Mouse (Mus musculus) spleen, postnatal 36 days (tissue): ENCODE data around the gene Rac3.

Experiments used
- DNase-seq, 2 experiments: peaks; one replicate each; pipeline ENCODE4 v3.0.0; 2022; ENCODE audit warnings: low spot score in 2 of 2, mixed read lengths in 1 of 2

Gene Rac3

DNA sequence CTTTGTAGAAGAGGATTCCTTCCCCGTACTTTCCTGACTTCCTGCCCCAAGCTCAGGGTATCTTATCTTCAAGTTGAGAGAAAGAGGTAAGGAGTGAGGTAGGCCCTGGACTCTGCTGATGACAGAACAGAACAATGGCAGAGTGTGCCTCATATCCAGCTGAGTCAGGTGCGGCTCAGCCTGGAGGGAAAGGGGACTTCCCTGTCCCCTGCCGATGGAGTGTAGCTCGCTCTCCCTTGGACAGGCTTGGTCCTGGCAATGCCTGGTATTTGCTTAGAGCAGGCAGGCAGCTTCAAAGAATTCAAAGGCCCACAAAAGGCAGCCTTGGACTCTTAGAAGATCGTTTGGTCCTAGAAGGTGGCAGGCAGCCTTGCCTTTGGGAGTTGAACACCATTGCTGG, 15.2 kb upstream of the Rac3 start:
- no peak for DNase-seq

DNA sequence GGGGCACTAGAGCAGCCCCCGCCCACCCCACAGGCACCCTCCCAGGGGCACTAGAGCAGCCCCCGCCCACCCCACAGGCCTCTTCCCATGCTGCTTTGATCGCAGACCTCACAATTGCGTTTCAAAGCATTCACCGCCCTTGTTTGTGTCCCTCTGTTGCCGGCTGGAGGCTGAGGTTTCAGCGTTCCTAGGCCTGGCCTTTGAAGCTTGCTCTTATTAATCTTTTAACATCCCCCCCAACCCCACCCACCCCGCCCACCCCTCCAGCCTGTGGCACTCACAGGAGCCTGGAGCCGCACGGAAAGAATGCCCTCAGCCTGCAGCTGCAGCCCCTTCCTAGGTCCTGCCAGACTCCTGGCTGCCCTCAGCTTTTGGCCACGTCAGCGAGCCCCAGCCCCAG, 14.0 kb upstream of the Rac3 start:
- no peak for DNase-seq

DNA sequence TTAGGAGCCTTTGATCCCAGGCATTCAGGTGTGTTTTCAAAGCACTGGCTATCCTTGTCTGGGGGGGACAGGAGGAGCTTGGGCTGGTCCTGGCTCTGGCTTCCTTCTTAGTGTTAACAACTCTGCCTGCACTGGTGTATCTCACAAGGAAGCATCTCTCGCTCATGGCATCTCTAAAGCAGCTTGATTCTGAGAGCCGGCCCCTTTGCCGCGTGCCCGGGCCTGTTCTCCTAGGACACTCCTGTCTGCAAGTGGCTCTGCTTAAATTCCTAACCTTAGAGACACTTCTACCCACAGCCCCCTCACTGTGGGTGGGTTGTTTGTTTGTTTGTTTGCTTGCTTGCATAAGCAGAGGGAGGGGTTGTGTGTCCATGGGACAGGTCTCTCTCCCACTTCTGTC, 13.3 kb upstream of the Rac3 start:
- DNase-seq = no peak

DNA sequence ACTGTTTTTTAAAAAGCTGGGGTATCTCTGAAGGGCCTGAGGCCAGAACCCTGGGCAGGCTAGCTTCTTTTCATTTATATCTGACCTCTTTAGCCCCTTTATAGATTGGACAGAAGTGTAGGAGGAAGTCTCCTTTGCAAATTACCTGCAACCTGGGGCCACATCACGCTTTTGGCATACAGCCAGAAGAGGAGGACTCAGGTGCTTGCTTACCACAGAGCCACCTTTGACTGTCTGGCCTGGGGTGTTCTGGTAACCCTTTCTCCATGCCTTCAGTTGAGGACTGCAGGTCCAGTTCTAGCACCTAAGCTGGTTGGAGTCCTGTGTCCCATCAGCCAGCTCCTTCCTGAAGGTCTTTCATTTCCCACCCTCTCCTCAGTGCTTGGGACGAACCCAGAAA, 11.7 kb upstream of the Rac3 start:
- DNase-seq = no peak

DNA sequence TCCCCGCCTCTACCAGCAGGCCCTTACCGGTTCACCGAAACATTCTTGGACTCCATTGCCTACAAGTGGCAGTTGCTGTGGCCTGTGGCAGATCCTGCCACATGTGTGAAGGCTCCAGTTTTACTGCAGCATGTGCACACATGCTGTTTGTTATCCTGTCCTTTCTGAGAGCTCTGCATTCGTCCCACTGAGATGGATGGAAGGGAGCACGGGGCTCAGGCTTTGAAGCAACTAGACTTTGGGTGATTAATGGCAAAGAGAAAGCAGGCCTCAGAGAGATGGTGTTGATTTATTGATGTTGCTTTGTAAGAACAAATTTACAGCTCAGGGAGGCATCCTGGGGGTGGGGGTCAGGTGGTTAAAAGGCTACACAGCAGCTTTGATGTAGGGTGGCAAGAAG, 10.6 kb upstream of the Rac3 start:
- no peak for DNase-seq

DNA sequence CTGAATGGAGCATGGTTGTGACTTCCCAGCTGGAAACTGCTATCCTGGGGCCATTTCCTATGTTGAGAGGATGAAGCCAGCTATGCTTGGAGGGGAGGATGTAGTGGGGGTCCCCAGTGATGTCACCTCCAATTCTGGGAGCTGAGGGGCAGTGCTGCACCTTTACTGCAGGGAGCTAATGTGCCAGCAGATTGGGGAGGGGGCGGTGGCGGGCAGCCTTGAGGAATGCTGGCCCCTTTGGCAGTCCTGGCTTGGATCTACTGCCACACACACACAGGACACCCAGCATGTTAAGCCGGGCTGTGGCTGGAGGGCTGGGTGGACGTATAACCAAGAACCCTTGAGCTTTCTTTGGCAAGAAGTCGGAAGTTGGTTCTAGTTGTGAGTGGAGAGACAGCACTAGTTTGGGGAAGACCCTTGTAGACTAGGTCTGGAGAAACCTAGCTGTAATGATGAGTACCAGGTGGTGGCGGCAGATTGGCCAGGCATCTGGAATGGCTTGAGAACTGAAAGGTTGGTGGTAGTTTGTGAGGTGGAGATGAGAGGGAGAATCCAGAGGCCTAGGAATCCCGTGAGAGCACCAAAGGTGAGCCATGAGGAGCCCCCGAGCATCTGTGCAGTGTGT, 9.2 kb upstream of the Rac3 start:
- no peak for DNase-seq

DNA sequence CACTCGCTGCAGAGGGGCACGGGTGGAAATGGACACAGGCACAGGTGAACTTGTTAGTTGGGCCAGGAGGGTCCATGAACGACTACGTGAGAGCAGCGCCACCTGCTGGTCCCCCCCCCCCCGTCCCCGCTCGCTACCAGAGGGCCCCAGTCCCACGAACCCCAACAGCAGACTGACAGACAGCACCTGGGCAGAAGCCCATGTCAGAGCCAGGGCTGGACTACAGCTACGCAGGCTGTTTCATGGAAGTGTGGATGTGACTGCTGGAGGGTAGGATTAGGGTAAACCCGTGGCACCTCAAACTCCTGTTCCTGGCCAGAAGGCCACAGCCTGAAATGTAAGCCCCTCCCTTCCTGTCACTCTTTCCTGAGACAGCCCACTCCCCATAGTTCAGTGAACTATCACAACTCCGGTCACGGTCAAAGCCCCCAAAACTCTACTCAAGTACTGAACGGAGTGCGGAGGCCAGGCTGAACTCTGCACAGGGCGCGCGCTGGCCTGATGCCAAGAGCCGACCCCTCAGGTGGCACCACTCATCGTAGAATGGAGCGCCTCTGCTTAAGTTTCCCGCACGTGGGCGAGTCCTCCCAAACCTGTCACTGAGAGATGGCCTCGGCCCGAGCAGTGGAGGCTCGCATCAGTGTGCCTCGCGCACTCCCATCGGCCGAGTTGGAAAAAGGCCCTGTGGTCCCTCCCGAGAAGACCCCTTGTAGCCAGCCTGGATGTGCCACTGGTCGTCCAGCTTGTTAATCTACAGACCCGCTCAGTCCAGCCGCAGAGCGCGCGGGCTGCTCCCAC, 8.3 kb upstream of the Rac3 start:
- peak; percentile 38 to 46 for DNase-seq

DNA sequence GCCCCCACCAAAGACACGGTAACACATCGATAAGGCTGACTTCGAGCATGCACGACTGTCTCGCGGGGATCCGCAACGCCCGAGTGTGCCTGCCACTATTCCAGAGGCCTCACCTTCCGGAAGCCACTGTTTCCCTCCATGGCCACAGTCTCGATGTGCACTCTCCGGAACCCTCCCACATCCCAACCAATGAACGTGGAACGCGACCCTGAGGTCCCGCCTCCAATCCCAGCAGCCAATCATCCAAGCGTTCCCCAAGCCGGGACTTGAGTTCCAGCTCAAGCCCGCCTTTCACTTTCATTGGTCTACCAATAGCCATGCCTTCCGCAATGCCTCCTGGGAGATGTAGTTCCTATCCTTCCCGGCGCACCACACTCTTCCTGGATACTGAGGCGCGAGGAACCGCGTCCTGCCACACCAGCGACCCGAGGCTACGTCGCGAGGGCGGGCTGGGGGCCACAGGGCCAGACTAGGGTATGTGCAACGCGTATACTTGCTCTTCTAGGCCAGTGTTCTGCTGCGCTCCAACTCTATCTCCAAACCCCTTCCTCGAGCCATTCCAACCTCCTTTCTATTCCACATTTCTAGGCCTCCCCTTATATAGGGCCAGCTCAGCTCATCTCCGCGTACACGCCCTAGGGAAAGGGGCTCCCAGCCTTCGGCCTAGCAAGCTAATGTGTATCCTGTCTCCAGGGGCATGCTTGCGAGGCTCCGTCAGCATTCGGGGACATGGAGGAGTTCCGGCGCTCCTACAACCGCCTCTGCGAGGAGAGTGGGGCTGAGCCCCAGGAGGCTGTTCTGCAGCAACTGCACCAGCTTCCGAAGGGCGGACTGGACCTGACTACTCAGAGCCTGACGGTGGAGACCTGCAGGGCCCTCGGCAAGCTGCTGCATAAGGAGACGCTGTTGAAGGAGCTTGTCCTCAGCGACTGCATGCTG, 7.4 kb upstream of the Rac3 start, which contains the start of the genes Cenpx and Lrrc45:
Gene Cenpx, minus strand, starts transcription at position 159 of the 939 bp plus-strand sequence.
Gene Lrrc45, plus strand, starts transcription at position 346 of the 939 bp plus-strand sequence.
- peak; percentile 98 for DNase-seq

DNA sequence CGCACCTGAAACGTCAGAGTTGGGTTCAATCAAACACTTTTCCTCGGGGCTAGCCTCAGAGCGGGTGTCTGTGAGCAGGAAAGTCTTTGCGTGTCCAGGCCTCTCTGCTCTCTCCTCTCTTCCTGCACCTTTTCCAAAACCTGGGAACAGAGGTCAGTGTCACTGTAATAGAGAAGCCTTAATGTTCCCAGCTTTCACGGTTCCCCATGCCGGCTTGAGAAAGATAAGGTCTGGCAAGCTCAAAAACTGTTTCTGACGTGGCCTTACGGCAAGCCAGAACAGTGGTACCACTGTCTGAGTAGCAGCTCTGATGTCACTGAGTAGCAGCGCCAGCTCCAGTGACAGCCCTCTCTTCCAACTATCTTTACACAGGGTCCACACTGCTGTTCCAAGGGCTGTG, 6.7 kb upstream of the Rac3 start:
- DNase-seq = no peak

DNA sequence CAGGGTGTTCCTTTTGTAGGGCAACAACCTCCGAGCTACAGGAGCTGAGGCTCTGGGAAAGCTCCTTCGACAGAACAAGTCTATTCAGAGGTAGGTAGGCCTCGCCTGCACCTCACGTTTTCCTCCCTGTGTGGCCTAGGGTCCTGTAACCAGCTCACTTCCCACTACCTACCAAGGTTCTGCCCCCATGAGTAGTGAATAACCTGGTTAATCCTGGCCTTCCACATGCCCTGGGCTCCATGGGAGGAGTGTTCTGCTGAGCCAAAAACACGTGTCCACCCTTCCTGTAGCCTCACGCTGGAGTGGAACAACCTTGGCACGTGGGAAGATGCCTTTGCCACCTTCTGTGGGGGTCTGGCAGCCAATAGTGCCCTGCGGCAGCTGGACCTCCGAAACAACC, 6.1 kb upstream of the Rac3 start:
- DNase-seq = no peak

DNA sequence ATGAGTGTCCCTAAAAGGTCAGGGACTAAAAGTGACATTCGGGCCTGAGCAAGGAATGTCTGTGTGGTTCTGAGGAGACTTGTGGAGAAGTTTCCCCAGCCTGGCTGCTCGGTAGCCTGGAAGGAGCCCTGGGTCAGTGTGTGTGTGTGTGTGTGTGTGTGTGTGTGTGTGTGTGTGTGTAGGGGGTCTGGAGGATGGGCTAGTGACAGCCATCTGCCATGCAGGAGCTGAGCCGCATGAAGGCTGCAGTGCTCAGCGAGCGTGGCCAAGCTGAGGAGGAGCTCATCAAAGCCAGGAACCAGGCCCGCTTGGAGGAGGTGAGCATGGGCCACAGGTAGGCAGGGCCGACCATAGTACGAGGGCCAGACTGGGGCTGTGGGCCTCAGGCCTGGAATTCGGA, 2.0 kb upstream of the Rac3 start:
- DNase-seq = no peak

DNA sequence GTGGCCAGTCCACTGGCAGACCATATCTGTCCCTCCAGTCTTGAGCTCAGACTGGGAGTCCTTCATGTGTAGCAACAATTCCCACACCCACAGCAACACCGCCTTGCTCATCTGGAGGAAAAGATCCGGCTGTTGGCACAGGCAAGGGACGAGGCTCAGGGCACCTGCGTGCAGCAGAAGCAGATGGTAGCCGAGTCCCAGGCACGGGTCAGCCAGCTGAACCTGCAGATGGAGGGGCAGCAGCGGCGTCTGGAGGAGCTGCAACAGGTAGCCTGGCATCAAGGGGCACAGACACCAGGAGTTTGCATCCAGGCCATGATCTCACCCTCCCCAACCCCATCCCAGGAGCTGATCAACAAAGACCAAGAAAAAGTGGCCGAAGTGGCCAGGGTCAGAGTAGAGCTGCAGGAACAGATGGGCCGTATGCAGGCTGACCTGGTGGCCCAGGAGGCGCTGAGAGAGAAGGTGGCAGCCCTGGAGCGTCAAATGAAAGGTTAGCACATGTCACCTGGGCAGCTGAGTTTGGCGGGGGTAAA, 1.4 kb upstream of the Rac3 start:
- no peak for DNase-seq

DNA sequence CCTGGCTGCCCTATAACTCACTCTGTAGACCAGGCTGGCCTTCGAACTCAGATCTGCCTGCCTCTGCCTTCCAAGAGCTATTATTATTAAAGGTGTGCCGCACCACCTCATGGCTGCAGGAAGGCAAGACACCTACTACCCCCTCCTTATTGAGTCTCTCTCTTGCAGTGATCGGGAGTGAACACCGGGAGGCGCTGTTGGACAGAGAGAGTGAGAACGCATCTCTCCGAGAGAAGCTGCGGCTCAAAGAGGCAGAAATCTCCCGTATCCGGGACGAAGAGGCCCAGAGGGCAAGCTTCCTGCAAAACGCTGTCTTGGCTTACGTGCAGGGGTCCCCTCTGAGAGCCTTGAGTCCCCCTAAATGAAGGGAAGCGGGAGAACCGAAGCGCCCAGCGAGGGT, 820 bp upstream of the Rac3 start:
- peak; percentile 85 to 90 for DNase-seq

DNA sequence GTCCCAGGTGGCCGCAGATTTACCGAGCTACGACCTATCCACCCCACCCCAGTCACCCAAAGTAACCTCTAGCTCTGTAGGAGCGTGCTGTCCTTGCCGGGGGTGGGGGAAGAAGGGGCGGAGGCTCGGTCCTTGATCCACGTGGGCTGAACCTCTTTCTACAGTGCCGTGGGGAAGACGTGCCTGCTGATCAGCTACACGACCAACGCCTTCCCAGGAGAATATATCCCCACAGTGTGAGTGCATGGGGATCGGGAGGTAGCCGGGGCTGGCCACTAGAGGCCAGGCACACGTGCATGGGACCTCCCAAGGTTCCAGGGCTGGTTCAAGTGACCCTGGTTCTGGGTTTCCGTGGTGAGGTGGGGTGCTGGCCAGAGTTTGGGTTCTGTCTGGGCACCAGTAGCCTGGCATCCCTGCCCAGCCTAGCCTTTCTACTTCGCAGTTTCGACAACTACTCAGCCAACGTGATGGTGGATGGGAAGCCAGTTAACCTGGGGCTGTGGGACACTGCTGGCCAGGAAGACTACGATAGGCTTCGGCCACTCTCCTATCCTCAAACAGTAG, 879 bp downstream of the Rac3 start:
- no peak for DNase-seq

DNA sequence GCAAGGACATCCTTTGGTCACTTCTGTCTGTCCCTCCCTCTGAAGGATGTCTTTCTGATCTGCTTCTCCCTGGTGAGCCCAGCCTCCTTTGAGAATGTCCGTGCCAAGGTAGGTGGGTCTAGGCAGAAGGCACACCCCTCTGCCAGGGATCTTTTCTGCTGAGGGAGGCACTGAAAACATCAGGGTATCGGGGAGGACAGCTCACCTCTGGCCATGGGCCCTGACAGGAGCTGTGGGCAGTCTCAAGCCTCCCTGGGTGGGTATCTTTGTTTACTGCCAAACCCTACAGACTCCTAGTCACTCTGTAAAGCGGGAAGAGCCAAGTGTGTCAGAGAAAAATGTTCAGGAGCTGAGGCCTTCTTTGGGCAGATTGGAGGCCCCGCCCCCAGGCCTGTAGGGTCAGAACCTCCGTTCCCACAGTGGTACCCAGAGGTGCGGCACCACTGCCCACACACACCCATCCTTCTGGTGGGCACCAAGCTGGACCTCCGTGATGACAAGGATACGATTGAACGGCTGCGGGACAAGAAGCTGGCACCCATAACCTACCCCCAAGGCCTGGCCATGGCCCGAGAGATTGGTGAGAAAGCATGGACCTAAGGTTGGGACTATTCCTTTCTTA, 1.6 kb downstream of the Rac3 start:
- no peak for DNase-seq

DNA sequence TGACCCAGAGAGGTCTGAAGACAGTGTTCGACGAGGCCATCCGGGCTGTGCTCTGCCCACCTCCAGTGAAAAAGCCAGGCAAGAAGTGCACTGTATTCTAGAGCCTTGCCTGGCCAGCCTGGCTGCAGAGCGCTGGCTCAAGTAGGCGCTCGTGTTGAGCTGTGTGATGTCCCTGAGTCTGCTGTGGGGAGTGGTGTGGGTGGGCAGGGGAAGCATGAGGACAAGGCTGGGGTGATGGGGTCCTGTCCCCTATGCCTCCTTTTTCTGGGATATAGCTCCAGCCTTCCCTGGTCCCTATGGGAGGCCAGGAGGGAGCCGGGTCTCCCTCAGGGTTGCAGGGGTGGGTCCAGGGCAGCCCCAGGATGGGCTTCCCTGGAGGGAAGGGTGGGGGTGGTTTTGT, 2.2 kb downstream of the Rac3 start:
- DNase-seq = no peak

DNA sequence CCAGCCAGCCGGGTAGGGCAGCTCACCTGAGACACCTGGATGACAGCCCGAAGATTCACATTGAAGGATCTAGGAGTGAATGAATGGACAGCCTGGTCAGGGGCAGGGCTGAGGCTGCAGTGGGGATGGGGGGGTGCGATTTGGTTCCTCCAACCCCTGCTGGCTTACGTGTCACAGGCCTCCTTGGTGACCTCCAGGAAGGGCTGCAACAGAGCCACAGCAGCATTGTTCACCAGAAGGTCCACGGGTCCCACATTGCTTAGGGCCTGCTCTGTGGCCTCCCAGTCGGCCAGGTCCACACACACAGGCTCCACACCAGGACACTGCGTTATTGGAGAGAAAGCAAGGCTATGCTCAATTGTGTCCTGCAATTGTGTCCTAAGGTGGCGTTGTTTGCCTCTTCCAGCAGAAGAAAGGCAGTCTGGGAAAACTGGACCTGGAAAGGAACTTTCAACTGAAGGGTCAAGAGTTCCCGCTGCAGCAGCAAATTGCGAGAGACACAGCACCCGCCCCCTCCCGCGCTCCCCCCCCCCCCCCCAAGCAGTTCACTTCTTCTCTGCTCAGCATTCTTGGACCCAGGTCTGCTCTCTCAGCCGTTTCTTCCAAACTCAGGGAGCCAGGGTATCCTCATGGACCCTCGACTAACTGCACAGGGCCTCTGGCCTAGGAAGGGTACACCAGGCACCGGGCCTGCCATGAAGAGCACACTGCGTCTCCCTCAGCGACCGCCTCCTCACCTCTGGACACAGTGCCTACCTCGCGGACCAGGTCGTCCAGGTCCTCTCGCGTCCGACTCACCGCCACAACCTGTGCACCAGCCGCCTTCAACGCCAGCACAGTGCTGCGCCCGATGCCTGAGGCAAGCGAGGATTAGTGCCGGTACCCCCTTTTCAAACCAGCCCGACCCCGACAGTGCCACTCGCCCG, 5.2 kb downstream of the Rac3 start:
- no peak for DNase-seq

DNA sequence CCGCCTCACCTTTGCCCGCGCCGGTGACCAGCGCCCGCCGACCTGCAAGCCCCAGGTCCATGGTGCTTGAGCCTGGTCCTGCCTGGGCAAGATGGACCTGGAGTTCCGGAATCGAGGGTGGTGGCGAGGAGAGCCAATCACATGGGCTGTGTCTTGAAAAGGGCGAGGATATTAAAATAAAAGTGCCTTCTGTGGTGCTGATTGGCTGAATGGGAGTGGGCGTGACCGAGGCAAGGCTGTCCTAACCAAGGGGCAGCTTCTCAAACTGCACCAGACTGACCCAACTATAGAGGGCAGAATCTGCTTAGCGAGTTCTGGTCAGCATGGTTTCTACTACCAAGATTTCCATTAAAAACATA, 5.9 kb downstream of the Rac3 start, which contains the start of gene Dcxr:
Gene Dcxr, minus strand, starts transcription at position 113 of the 359 bp plus-strand sequence.
- DNase-seq = peak; percentile 86 to 88

DNA sequence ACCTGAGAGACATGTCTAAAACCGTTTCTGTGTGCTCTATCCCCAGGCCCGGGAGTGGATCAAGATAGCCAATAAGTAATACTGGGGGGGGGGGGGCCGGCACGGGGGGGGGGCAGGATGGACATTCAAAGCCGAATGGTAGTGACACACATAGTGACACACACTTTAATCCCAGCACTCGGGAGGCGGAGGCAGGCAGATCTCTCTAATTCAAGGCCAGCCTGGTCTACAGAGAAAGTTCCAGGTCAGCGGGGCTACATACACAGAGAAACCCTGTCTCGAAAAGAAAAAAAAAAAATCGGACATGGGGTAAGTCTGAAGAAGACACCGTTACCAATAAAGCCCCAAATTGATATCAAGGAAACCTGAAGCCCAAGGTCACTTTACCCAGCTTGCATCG, 6.3 kb downstream of the Rac3 start:
- DNase-seq = no peak
